Comparison of ENCODE assay signal across 27 mouse cellular contexts in genomic region chr2:71231951-71232350, GRCm38 (mm10). TPM values are rescaled to one million over a fixed set of nuclear protein-coding genes. Genes with fewer than 3 reads are reported as not detected.
A peak's percentile ranks its signal among the peaks of the same experiment; 100 is the strongest.
DNase-seq lines count a peak whose midpoint lies in the region; ATAC-seq and TF ChIP-seq lines count a peak whose summit lies in the region.
"Had no signal": no experiment of that assay in that cellular context is flagged by ENCODE, and none has a peak within 500 bp of the region (broad histone marks: within the 10 kb centered on the region; RNA-seq: fewer than 3 reads in every experiment).

No protein-coding gene starts in this region.

- H3K79me2 ChIP-seq in MEL (ENCODE audit: control insufficient read depth, insufficient read depth, low read length, poor library complexity): no peaks in the 10 kb centered on the region
- H3K79me2 ChIP-seq in macrophage (ENCODE audit: inconsistent target): peaks cover 91% of the 10 kb centered on the region

- no peak for TF ChIP-seq POLR2A in MEL (IDR thresholded peaks at IDR 0.05; ENCODE audit: control insufficient read depth in 1 of 2, insufficient read depth in 1 of 2, low read depth in 1 of 2, low read length in 2 of 2, poor library complexity in 1 of 2)

- peaks cover 0 to 6% of the 10 kb centered on the region in 2 experiments; a peak in 2 of 4 replicates for H3K4me1 ChIP-seq in MEL (ENCODE audit: control insufficient read depth in 1 of 2, insufficient read depth in 2 of 2, low read length in 2 of 2)
- H3K4me1 ChIP-seq: embryonic facial prominence, embryonic 10.5 days; embryonic facial prominence, embryonic 12.5 days; forebrain, embryonic 10.5 days had no signal

- H3K4me3 ChIP-seq in MEL (ENCODE audit: control insufficient read depth in 1 of 2, insufficient read depth in 1 of 2, low read depth in 2 of 2, low read length in 2 of 2): no peak overlapping the region
- no peak overlapping the region for H3K4me3 ChIP-seq in macrophage (ENCODE audit: inconsistent target)
- H3K4me3 ChIP-seq: embryonic facial prominence, embryonic 10.5 days; embryonic facial prominence, embryonic 12.5 days; erythroblast, embryonic 14.5 days; forebrain, embryonic 10.5 days; forebrain, embryonic 12.5 days had no signal

- ATAC-seq in cerebellum, adult (ENCODE audit: insufficient number of reproducible peaks, low FRiP score, low TSS enrichment): no peak
- ATAC-seq: CD4-positive, CD25-positive, alpha-beta regulatory T cell, adult 4 months; forebrain, embryonic 14.5 days; forebrain, embryonic 16.5 days had no signal

- no peaks in the 10 kb centered on the region for H3K27me3 ChIP-seq in MEL (ENCODE audit: control insufficient read depth in 1 of 2, insufficient read depth in 2 of 2, low read length in 2 of 2)
- H3K27me3 ChIP-seq: CH12.LX; embryonic facial prominence, embryonic 12.5 days; forebrain, embryonic 12.5 days had no signal

- no peak for TF ChIP-seq RAD21 in MEL (IDR thresholded peaks at IDR 0.05; ENCODE audit: low read depth, low read length)

- H3K27ac ChIP-seq in MEL (ENCODE audit: control insufficient read depth, low read depth, low read length) (no peak overlapping the region), macrophage (peak overlapping the region; percentile 8)
- H3K27ac ChIP-seq: embryonic facial prominence, embryonic 10.5 days; embryonic facial prominence, embryonic 12.5 days; forebrain, embryonic 10.5 days; forebrain, embryonic 12.5 days had no signal

- TF ChIP-seq CTCF in MEL (IDR thresholded peaks at IDR 0.05 in 2 of 3, conservative IDR thresholded peaks at IDR 0.05 in 1 of 3; ENCODE audit: control insufficient read depth in 1 of 3, insufficient read depth in 1 of 3, low read depth in 2 of 3, low read length in 3 of 3, poor library complexity in 1 of 3, severe bottlenecking in 1 of 3): no peak

- peak; percentile 63 for DNase-seq in 3T3-L1 (ENCODE audit: low read depth, low spot score)
- peak; percentile 18 for DNase-seq in MEL (ENCODE audit: low read depth, low spot score)
- DNase-seq in NIH3T3 (ENCODE audit: low read depth): peak; percentile 35
- no peak for DNase-seq in frontal cortex, postnatal 14 days (ENCODE audit: low spot score in 2 of 2)
- DNase-seq in kidney, postnatal 25 days: no peak
- DNase-seq in cerebellum, postnatal 25 days: no peak
- DNase-seq: adrenal gland, adult 2 months; adrenal gland, postnatal 10 days; adrenal gland, postnatal 25 days; B cell, adult 2 months; cerebellum, adult 11-12 months; cerebellum, adult 2 months; cerebellum, adult 9-10 months; cerebellum, postnatal 10 days; cerebellum, postnatal 36 days had no signal

- H3K36me3 ChIP-seq in MEL (ENCODE audit: control insufficient read depth in 1 of 2, insufficient read depth in 2 of 2, low read length in 2 of 2): peaks cover 4 to 18% of the 10 kb centered on the region in 2 experiments
- H3K36me3 ChIP-seq in macrophage (ENCODE audit: inconsistent target): peaks cover 29% of the 10 kb centered on the region

- H3K9me3 ChIP-seq in MEL (replicated peaks; ENCODE audit: insufficient read depth, low read length): no peaks in the 10 kb centered on the region
- H3K9me3 ChIP-seq: embryonic facial prominence, embryonic 10.5 days; embryonic facial prominence, embryonic 12.5 days; forebrain, embryonic 10.5 days; forebrain, embryonic 12.5 days; G1E had no signal

- no peak for TF ChIP-seq EP300 in MEL (IDR thresholded peaks at IDR 0.05; ENCODE audit: low read depth in 1 of 2, low read length in 2 of 2)

- no peak overlapping the region for H3K9ac ChIP-seq in MEL (ENCODE audit: control insufficient read depth, low read depth, low read length, poor library complexity, severe bottlenecking)
- H3K9ac ChIP-seq: embryonic facial prominence, embryonic 12.5 days; forebrain, embryonic 12.5 days had no signal

- WGBS in macrophage (ENCODE audit: missing documents): 63% methylated on average over 5 of the region's 5 CpGs

TF ChIP-seq in MEL, 35 proteins besides CTCF, POLR2A, EP300 and RAD21:
- TF ChIP-seq GABPA (IDR thresholded peaks at IDR 0.05; ENCODE audit: low read depth, low read length): no peak
- no peak for TF ChIP-seq ZC3H11A (IDR thresholded peaks at IDR 0.05; ENCODE audit: low read depth, low read length)
- TF ChIP-seq ZKSCAN1 (IDR thresholded peaks at IDR 0.05; ENCODE audit: low read depth, low read length): no peak
- TF ChIP-seq ZNF384 (IDR thresholded peaks at IDR 0.05; ENCODE audit: low read depth, low read length): no peak
- TF ChIP-seq MYB (IDR thresholded peaks at IDR 0.05; ENCODE audit: low read depth, low read length): no peak
- no peak for TF ChIP-seq ETS1 (IDR thresholded peaks at IDR 0.05; ENCODE audit: low read depth, low read length)
- TF ChIP-seq ELF1 (IDR thresholded peaks at IDR 0.05; ENCODE audit: low read depth, low read length): no peak
- TF ChIP-seq TCF12 (IDR thresholded peaks at IDR 0.05; ENCODE audit: low read depth, low read length): no peak
- TF ChIP-seq MAZ (IDR thresholded peaks at IDR 0.05; ENCODE audit: low read depth, low read length): no peak

RNA-seq across cellular contexts. Expression of gene Dync1i2, which starts 20.4 kb away (rescaled TPM):
- 21.8 and 23.3 TPM in 2 replicates for total RNA-seq in MEL (2012; rRNA removed)
- 100 to 1,000 TPM in 1 of 2 experiments, 10 to 100 TPM in 1; 59.1 to 156 TPM for polyA plus RNA-seq in MEL (2012; ENCODE audit: insufficient read depth in 1 of 2, insufficient read length in 2 of 2, low read depth in 1 of 2, low replicate concordance in 2 of 2, missing spikeins in 1 of 2)
- 100 to 1,000 TPM in 24 of 26 experiments, 10 to 100 TPM in 2; 93.1 to 332 (median 148) TPM for total RNA-seq in macrophage (2018; cell fraction: chromatin; rRNA removed)
- 100 to 1,000 TPM; 134 to 184 (median 162) TPM for total RNA-seq in macrophage (2018; cell fraction: cytosol; rRNA removed)
- total RNA-seq in macrophage (2018; cell fraction: nucleus; rRNA removed): 100 to 1,000 TPM in 23 of 26 experiments, 10 to 100 TPM in 3; 94.9 to 355 (median 159) TPM
- 168 to 235 TPM (median 216 TPM) in 3 replicates for polyA plus RNA-seq in macrophage (2018)

Comparison
In these comparisons a context has a peak if more than half of its experiments do, and no peak if none do; other contexts are left out.
1. DNase-seq: peak in 3T3-L1 (single experiment), MEL (single experiment) and NIH3T3 (single experiment); none in frontal cortex, postnatal 14 days (0 of 2), kidney, postnatal 25 days (0 of 2) and cerebellum, postnatal 25 days (0 of 2).